Mouse (Mus musculus) hindbrain, postnatal 0 days (tissue): ENCODE measurements around the gene Olfr543. TPM values are rescaled to one million over a fixed set of nuclear protein-coding genes. Genes with fewer than 3 reads are reported as not detected.

ENCODE experiments used
- ATAC-seq: fragments of 200-750 bp; cut with Nextera tagmentation; 2 replicates; pipeline ENCODE4 v1.8.0; 2017; ENCODE audit warnings: mild to moderate bottlenecking, moderate TSS enrichment, moderate library complexity
- DNase-seq: peaks from one replicate; pipeline ENCODE4 v3.0.0-alpha.2; 2015; ENCODE audit warnings: low spot score
- H3K27ac ChIP-seq: fragments of 300-500 bp; sonication (generic); 2 replicates; pipeline ENCODE4 v1.5.1; 2014; ENCODE audit warnings: mild to moderate bottlenecking
- H3K27me3 ChIP-seq: fragments of 300-500 bp; sonication (generic); 2 replicates; pipeline ENCODE4 v1.6.1; 2014; ENCODE audit warnings: low read length, mixed read lengths; ENCODE audit not compliant: insufficient read depth
- H3K36me3 ChIP-seq: fragments of 300-500 bp; sonication (generic); 2 replicates; pipeline ENCODE4 v1.6.1; 2014; ENCODE audit warnings: low read length, mixed read lengths; ENCODE audit not compliant: insufficient read depth
- H3K4me1 ChIP-seq: fragments of 300-500 bp; sonication (generic); 2 replicates; pipeline ENCODE4 v1.6.1; 2014; ENCODE audit warnings: antibody characterized with exemption, low read length, mixed read lengths; ENCODE audit not compliant: insufficient read depth
- H3K4me2 ChIP-seq: fragments of 300-500 bp; sonication (generic); 2 replicates; pipeline ENCODE4 v1.6.1; 2014; ENCODE audit warnings: low read depth, mild to moderate bottlenecking, low read length, moderate library complexity, mixed read lengths
- H3K4me3 ChIP-seq: fragments of 300-500 bp; sonication (generic); 2 replicates; pipeline ENCODE4 v1.5.1; 2014; ENCODE audit warnings: low read length
- H3K9ac ChIP-seq: fragments of 300-500 bp; sonication (generic); replicated peaks from 2 replicates; pipeline ENCODE4 v1.6.1; 2014; ENCODE audit warnings: mild to moderate bottlenecking, low read length, moderate library complexity, mixed read lengths
- H3K9me3 ChIP-seq: fragments of 300-500 bp; sonication (generic); 2 replicates; pipeline ENCODE4 v1.6.1; 2016; ENCODE audit warnings: low read length, mixed read lengths
- CTCF ChIP-seq: IDR thresholded peaks from 2 replicates; pipeline ENCODE4 v1.5.1; 2016; ENCODE audit warnings: antibody characterized with exemption, control low read depth, low read depth
- WGBS: fragments of 180-500 bp; shearing (Covaris S2); extraction: QIAGEN DNeasy Blood & Tissue Kit; methylation state at CpG from one replicate; pipeline ENCODE4 v1.1.7; 2014; 5-methylcytosine and 5-hydroxymethylcytosine counted together
- polyA plus RNA-seq: library from polyadenylated mRNA; unstranded; fragments of >200 nt; fragmentation: Nextera tagmentation; extraction: Ambion mirVana; gene quantifications from 2 replicates; pipeline ENCODE4 v1.2.1, GENCODE M21; 2015
- total RNA-seq: library from RNA; depleted of rRNA; stranded (reverse); fragments of >200 nt; gene quantifications from 2 replicates; pipeline ENCODE4 v1.2.3, GENCODE M21; 2014; rRNA removed

Gene Olfr543
- total and polyA plus RNA-seq, 2 experiments from 2014 or later, result 0.28 TPM; not detected in 1

DNA sequence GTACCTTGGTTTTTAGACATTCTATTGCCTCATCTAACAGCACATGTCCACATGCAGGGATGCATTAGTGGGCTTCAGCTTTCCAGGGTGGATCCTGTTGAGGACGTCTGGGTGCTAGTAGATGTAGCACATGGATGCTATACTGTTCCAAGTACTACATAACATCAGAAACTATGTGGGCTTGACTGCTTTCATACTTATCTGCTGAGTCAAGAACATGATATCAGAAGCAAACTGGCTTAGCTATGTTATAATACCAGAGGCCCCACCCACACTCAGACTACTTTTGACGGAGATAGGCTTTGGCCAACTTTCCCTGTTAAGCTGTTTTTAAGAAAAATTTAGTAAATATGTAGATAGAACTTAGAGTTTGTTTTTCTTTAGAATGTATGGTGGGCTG is 37.2 kb downstream of the Olfr543 start:
- 86% methylated on average over 2 of the region's 2 CpGs for WGBS
- Histone ChIP-seq H3K4me2 (no peak overlapping the region), H3K9me3 (no peaks in the 10 kb centered on the region), H3K4me1 (peaks cover 5% of the 10 kb centered on the region; the same call in 1 of the 2 replicates), H3K27ac (no peak overlapping the region), H3K36me3 (peaks cover 13% of the 10 kb centered on the region; the same call in 1 of the 2 replicates), H3K4me3 (no peak overlapping the region), H3K9ac (no peak overlapping the region), H3K27me3 (no peaks in the 10 kb centered on the region)
- TF ChIP-seq CTCF, result no peak
- ATAC-seq (no peak), DNase-seq (no peak)

DNA sequence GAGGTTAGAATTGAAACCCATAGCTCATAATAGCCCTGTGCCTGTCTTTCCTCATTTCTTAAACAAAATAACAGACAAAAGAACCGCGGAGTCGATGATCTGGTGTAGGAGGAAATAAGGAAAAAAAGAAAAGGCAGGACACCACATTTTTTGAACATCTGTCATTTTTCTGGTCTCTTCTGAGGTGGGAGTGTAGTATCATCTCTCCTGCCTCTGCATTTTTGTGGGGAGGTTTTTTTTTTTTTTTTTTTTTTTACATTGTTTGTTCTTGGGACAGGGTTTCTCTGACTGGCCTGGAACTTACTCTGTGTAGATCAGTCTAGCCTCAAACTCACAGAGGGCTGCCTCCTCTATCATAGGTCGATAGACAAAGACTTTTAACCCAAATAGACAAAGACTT is 39.0 kb downstream of the Olfr543 start:
- 2% methylated on average over 4 of the region's 4 CpGs for WGBS
- Histone ChIP-seq H3K9ac (peak overlapping the region; percentile 70), H3K27ac (peak overlapping the region; percentile 51; the same call in 1 of the 2 replicates), H3K27me3 (no peaks in the 10 kb centered on the region), H3K4me3 (peak overlapping the region; percentile 85), H3K4me1 (peaks cover 5% of the 10 kb centered on the region; the same call in 1 of the 2 replicates), H3K36me3 (peaks cover 8% of the 10 kb centered on the region; the same call in 1 of the 2 replicates), H3K4me2 (peak overlapping the region; percentile 82), H3K9me3 (no peaks in the 10 kb centered on the region)
- no peak for ATAC-seq
- no peak for DNase-seq
- no peak for TF ChIP-seq CTCF

GRCm38 (mm10) chr7:102441657-102442391 is 39.7 kb downstream of the Olfr543 start, which contains the start of gene Rrm1:
Gene Rrm1 (plus strand): TSS chr7:102441695.
- Histone ChIP-seq H3K27ac (peak within 1 kb of the TSS; percentile 51; the same call in 1 of the 2 replicates), H3K9ac (peak within 1 kb of the TSS; percentile 70), H3K36me3 (peaks cover 3% of the 10 kb centered on the region; the same call in 1 of the 2 replicates), H3K4me2 (peak within 1 kb of the TSS; percentile 82), H3K27me3 (no peaks in the 10 kb centered on the region), H3K4me3 (peak within 1 kb of the TSS; percentile 85), H3K9me3 (no peaks in the 10 kb centered on the region), H3K4me1 (peaks cover 5% of the 10 kb centered on the region; the same call in 1 of the 2 replicates)
- ATAC-seq (peak; percentile 99), DNase-seq (peak; percentile 99)
- TF ChIP-seq CTCF, result no peak
- WGBS, result under 1% methylated on average over 52 of the region's 56 CpGs

DNA sequence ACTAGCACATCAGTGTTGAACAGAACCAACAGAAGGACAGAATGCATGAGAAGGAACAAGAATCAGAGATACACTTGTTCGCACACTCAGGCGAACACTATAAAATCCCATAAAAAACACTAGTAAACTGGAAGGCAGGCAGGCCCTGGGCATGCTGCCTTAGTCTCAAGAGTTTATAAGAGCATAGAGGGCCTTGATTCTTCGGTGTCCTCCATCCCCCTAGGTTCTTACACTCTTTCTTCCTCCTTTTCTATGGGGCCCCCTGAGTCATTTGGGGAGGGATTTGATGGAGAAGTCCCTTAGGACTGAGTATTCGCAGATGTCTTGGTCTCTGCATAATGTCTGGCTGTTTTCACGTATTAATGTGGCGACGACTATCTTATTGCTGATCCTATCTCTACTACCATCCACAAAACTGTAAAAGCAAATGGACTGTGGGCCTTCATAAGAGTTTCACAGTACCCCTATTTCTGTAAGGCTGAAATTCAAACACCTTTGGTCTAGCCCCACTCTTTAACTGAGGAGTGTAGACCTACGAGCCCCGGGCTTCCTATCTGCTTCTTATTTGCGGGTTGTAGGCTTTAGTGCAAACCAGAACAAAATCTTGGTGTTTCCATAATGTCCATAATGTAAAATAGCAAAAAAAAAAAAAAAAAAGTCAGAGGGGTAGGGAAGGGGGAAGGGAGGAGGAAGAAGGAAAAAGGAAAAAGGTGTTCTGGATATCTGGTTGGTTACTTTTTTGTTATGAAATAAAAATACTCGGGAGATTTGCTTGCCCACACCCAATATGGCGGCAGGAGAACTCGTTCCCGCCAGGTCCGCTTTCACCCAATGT is 40.4 kb downstream of the Olfr543 start:
- H3K9ac ChIP-seq, result no peak overlapping the region
- 55% methylated on average over 15 of the region's 15 CpGs for WGBS
- H3K36me3 ChIP-seq, result no peaks in the 10 kb centered on the region
- peak overlapping the region; percentile 51; the same call in 1 of the 2 replicates for H3K27ac ChIP-seq
- peak overlapping the region; percentile 82 for H3K4me2 ChIP-seq
- H3K9me3 ChIP-seq, result no peaks in the 10 kb centered on the region
- DNase-seq (no peak), ATAC-seq (0 out of 2 replicates have a peak, but pooled peaks have one; percentile 0)
- peaks cover 5% of the 10 kb centered on the region; the same call in 1 of the 2 replicates for H3K4me1 ChIP-seq
- H3K27me3 ChIP-seq, result no peaks in the 10 kb centered on the region
- no peak for TF ChIP-seq CTCF
- H3K4me3 ChIP-seq, result peak overlapping the region; percentile 85

GRCm38 (mm10) chr7:102434344-102434743 is 47.1 kb downstream of the Olfr543 start:
- ATAC-seq, result no peak
- Histone ChIP-seq H3K4me2 (no peak overlapping the region), H3K36me3 (no peaks in the 10 kb centered on the region; the same call in 1 of the 2 replicates), H3K9ac (no peak overlapping the region), H3K27ac (no peak overlapping the region), H3K4me3 (no peak overlapping the region), H3K4me1 (no peaks in the 10 kb centered on the region), H3K27me3 (no peaks in the 10 kb centered on the region), H3K9me3 (no peaks in the 10 kb centered on the region)
- DNase-seq, result no peak
- whole genome bisulfite sequencing, result 80% methylated on average over 2 of the region's 2 CpGs
- no peak for TF ChIP-seq CTCF

Other genes with a start within 250 kb of the Olfr543 start
- 12.8 and 17.0 TPM in 2 replicates for gene Rhog, start 225.6 kb downstream of the Olfr543 start, total RNA-seq
- gene Rhog, start 225.6 kb downstream of the Olfr543 start, polyA plus RNA-seq, result 22.1 and 22.6 TPM in 2 replicates
- 32.9 and 34.6 TPM in 2 replicates for gene Stim1, start 213.9 kb downstream of the Olfr543 start, total RNA-seq
- gene Stim1, start 213.9 kb downstream of the Olfr543 start, polyA plus RNA-seq, result 17.5 and 17.9 TPM in 2 replicates
- gene Rrm1, start 40.0 kb downstream of the Olfr543 start, total RNA-seq, result 39.3 and 40.6 TPM in 2 replicates
- gene Rrm1, start 40.0 kb downstream of the Olfr543 start, polyA plus RNA-seq, result 41.0 and 41.2 TPM in 2 replicates
- not detected in 2 replicates for gene Olfr544, start 6.6 kb upstream of the Olfr543 start, total RNA-seq
- 0.14 TPM in 2 replicates for gene Olfr544, start 6.6 kb upstream of the Olfr543 start, polyA plus RNA-seq
- not detected in 2 replicates for gene Olfr545, start 17.9 kb upstream of the Olfr543 start, total RNA-seq
- 0.05 and 0.18 TPM in 2 replicates for gene Olfr545, start 17.9 kb upstream of the Olfr543 start, polyA plus RNA-seq
- gene Olfr547, start 53.1 kb upstream of the Olfr543 start, total RNA-seq, result not detected in 2 replicates
- not detected in 2 replicates for gene Olfr547, start 53.1 kb upstream of the Olfr543 start, polyA plus RNA-seq
- not detected in 2 replicates for gene Olfr548-ps1, start 59.2 kb upstream of the Olfr543 start, total RNA-seq
- gene Olfr548-ps1, start 59.2 kb upstream of the Olfr543 start, polyA plus RNA-seq, result not detected in 2 replicates
- gene Olfr549, start 68.2 kb upstream of the Olfr543 start, total RNA-seq, result not detected in 2 replicates
- not detected in 2 replicates for gene Olfr549, start 68.2 kb upstream of the Olfr543 start, polyA plus RNA-seq
- 1.4 TPM in 2 replicates for gene Trim21, start 83.8 kb upstream of the Olfr543 start, total RNA-seq
- gene Trim21, start 83.8 kb upstream of the Olfr543 start, polyA plus RNA-seq, result 0.29 and 0.54 TPM in 2 replicates
- gene Olfr550, start 89.8 kb upstream of the Olfr543 start, total RNA-seq, result not detected in 2 replicates
- gene Olfr550, start 89.8 kb upstream of the Olfr543 start, polyA plus RNA-seq, result not detected in 2 replicates
- not detected in 2 replicates for gene Olfr551, start 110.2 kb upstream of the Olfr543 start, total RNA-seq
- gene Olfr551, start 110.2 kb upstream of the Olfr543 start, polyA plus RNA-seq, result not detected in 2 replicates
- not detected in 2 replicates for gene Olfr552, start 116.1 kb upstream of the Olfr543 start, total RNA-seq
- not detected in 2 replicates for gene Olfr552, start 116.1 kb upstream of the Olfr543 start, polyA plus RNA-seq
- not detected in 2 replicates for gene Olfr553, start 136.5 kb upstream of the Olfr543 start, total RNA-seq
- not detected in 2 replicates for gene Olfr553, start 136.5 kb upstream of the Olfr543 start, polyA plus RNA-seq
- gene Olfr554, start 156.8 kb upstream of the Olfr543 start, total RNA-seq, result not detected in 2 replicates
- not detected in 2 replicates for gene Olfr554, start 156.8 kb upstream of the Olfr543 start, polyA plus RNA-seq
- gene Olfr555, start 177.1 kb upstream of the Olfr543 start, total RNA-seq, result not detected in 2 replicates
- gene Olfr555, start 177.1 kb upstream of the Olfr543 start, polyA plus RNA-seq, result not detected in 2 replicates
- not detected in 2 replicates for gene Olfr556, start 183.2 kb upstream of the Olfr543 start, total RNA-seq
- gene Olfr556, start 183.2 kb upstream of the Olfr543 start, polyA plus RNA-seq, result not detected in 2 replicates
- 2.2 TPM in 2 replicates for gene Trim68, start 205.6 kb upstream of the Olfr543 start, total RNA-seq
- 5.3 and 6.5 TPM in 2 replicates for gene Trim68, start 205.6 kb upstream of the Olfr543 start, polyA plus RNA-seq
- not detected in 2 replicates for gene Olfr557, start 214.2 kb upstream of the Olfr543 start, total RNA-seq
- gene Olfr557, start 214.2 kb upstream of the Olfr543 start, polyA plus RNA-seq, result not detected in 2 replicates
- 0.11 TPM in 1 of 2 replicates, not detected in the other for gene Olfr558, start 220.5 kb upstream of the Olfr543 start, total RNA-seq
- gene Olfr558, start 220.5 kb upstream of the Olfr543 start, polyA plus RNA-seq, result 0.23 TPM in 1 of 2 replicates, not detected in the other
- not detected in 2 replicates for gene Olfr33, start 237.4 kb upstream of the Olfr543 start, total RNA-seq
- not detected in 2 replicates for gene Olfr33, start 237.4 kb upstream of the Olfr543 start, polyA plus RNA-seq
- gene Olfr559, start 245.8 kb upstream of the Olfr543 start, total RNA-seq, result not detected in 2 replicates
- gene Olfr559, start 245.8 kb upstream of the Olfr543 start, polyA plus RNA-seq, result not detected in 2 replicates